11 mouse cellular contexts compared by ENCODE assay signal in genomic region chr17:8316251-8316650, GRCm38 (mm10). TPM values are rescaled to one million over a fixed set of nuclear protein-coding genes. Genes with fewer than 3 reads are reported as not detected.
DNase-seq lines count a peak whose midpoint lies in the region; ATAC-seq and TF ChIP-seq lines count a peak whose summit lies in the region.
"Had no signal": no experiment of that assay in that cellular context is flagged by ENCODE, and none has a peak within 500 bp of the region (broad histone marks: within the 10 kb centered on the region; RNA-seq: fewer than 3 reads in every experiment).

No protein-coding gene starts in this region.

- no peak overlapping the region for H3K9ac ChIP-seq in forebrain, postnatal 0 days
- H3K9ac ChIP-seq in forebrain, embryonic 13.5 days, result no peak overlapping the region
- no peak overlapping the region for H3K9ac ChIP-seq in midbrain, postnatal 0 days (replicated peaks; ENCODE audit: low read length, poor library complexity, severe bottlenecking)
- H3K9ac ChIP-seq in midbrain, embryonic 11.5 days (ENCODE audit: low read length), result no peak overlapping the region
- no peak overlapping the region for H3K9ac ChIP-seq in lung, embryonic 14.5 days
- H3K9ac ChIP-seq: embryonic facial prominence, embryonic 15.5 days had no signal

- H3K36me3 ChIP-seq in forebrain, postnatal 0 days (ENCODE audit: insufficient read depth), result peaks cover 6% of the 10 kb centered on the region
- peaks cover 8% of the 10 kb centered on the region; the same call in 1 of the 2 replicates for H3K36me3 ChIP-seq in forebrain, embryonic 13.5 days (ENCODE audit: poor library complexity, severe bottlenecking)
- H3K36me3 ChIP-seq in midbrain, postnatal 0 days (ENCODE audit: insufficient read depth, low read length), result peaks cover 8% of the 10 kb centered on the region
- no peaks in the 10 kb centered on the region for H3K36me3 ChIP-seq in midbrain, embryonic 11.5 days (ENCODE audit: control insufficient read depth, insufficient read depth, low read length)
- H3K36me3 ChIP-seq in lung, embryonic 14.5 days (ENCODE audit: insufficient read depth), result no peaks in the 10 kb centered on the region
- peaks cover 6% of the 10 kb centered on the region; the same call in 1 of the 2 replicates for H3K36me3 ChIP-seq in limb, embryonic 10.5 days

- TF ChIP-seq CTCF in forebrain, postnatal 0 days (IDR thresholded peaks at IDR 0.05; ENCODE audit: low read depth), result peak; percentile 71
- peak; percentile 72 for TF ChIP-seq CTCF in midbrain, postnatal 0 days (IDR thresholded peaks at IDR 0.05)
- TF ChIP-seq CTCF in lung, embryonic 14.5 days (IDR thresholded peaks at IDR 0.05; ENCODE audit: low read depth), result peak; percentile 50

- H3K4me1 ChIP-seq in forebrain, postnatal 0 days (ENCODE audit: insufficient read depth), result peaks cover 13% of the 10 kb centered on the region
- H3K4me1 ChIP-seq in forebrain, embryonic 13.5 days, result peaks cover 25% of the 10 kb centered on the region
- peaks cover 12% of the 10 kb centered on the region for H3K4me1 ChIP-seq in midbrain, postnatal 0 days (ENCODE audit: insufficient read depth, low read length)
- peaks cover 11% of the 10 kb centered on the region for H3K4me1 ChIP-seq in midbrain, embryonic 11.5 days (ENCODE audit: control insufficient read depth, insufficient read depth, low read length)
- no peaks in the 10 kb centered on the region for H3K4me1 ChIP-seq in lung, embryonic 14.5 days (ENCODE audit: insufficient read depth)
- peaks cover 14% of the 10 kb centered on the region for H3K4me1 ChIP-seq in limb, embryonic 10.5 days

- no peak overlapping the region for H3K4me2 ChIP-seq in forebrain, postnatal 0 days (ENCODE audit: low read depth)
- no peak overlapping the region for H3K4me2 ChIP-seq in forebrain, embryonic 13.5 days
- no peak overlapping the region for H3K4me2 ChIP-seq in midbrain, postnatal 0 days (ENCODE audit: low read depth, low read length, poor library complexity, severe bottlenecking)
- no peak overlapping the region for H3K4me2 ChIP-seq in midbrain, embryonic 11.5 days
- H3K4me2 ChIP-seq in lung, embryonic 14.5 days, result no peak overlapping the region
- H3K4me2 ChIP-seq: embryonic facial prominence, embryonic 15.5 days had no signal

- no peak overlapping the region for H3K4me3 ChIP-seq in forebrain, postnatal 0 days (ENCODE audit: low read depth, low read length)
- no peak overlapping the region for H3K4me3 ChIP-seq in forebrain, embryonic 13.5 days
- no peak overlapping the region for H3K4me3 ChIP-seq in midbrain, postnatal 0 days (ENCODE audit: low read depth, low read length)
- no peak overlapping the region for H3K4me3 ChIP-seq in midbrain, embryonic 11.5 days (ENCODE audit: low read depth, low read length)
- H3K4me3 ChIP-seq in lung, embryonic 14.5 days (ENCODE audit: low read depth, low read length), result no peak overlapping the region
- no peak overlapping the region for H3K4me3 ChIP-seq in limb, embryonic 10.5 days
- H3K4me3 ChIP-seq: embryonic facial prominence, embryonic 15.5 days had no signal

- 90% methylated on average over 1 of the region's 1 CpGs for WGBS in forebrain, postnatal 0 days
- WGBS in forebrain, embryonic 13.5 days, result 88% methylated on average over 1 of the region's 1 CpGs
- 88% methylated on average over 1 of the region's 1 CpGs for WGBS in midbrain, postnatal 0 days
- 90% methylated on average over 1 of the region's 1 CpGs for WGBS in midbrain, embryonic 11.5 days
- 50% methylated on average over 1 of the region's 1 CpGs for WGBS in lung, embryonic 14.5 days
- WGBS in limb, embryonic 10.5 days, result 90% methylated on average over 1 of the region's 1 CpGs

- peak; percentile 47; the same call in 1 of the 2 replicates for ATAC-seq in forebrain, postnatal 0 days
- ATAC-seq in forebrain, embryonic 13.5 days, result no peak
- no peak for ATAC-seq in midbrain, postnatal 0 days (ENCODE audit: low FRiP score)
- no peak for ATAC-seq in midbrain, embryonic 11.5 days (ENCODE audit: low FRiP score)
- ATAC-seq in lung, embryonic 14.5 days (ENCODE audit: insufficient read depth), result no peak
- ATAC-seq: Patski had no signal

- DNase-seq in forebrain, postnatal 0 days, result peak; percentile 35
- DNase-seq in midbrain, postnatal 0 days (ENCODE audit: low spot score), result peak; percentile 12
- DNase-seq in midbrain, embryonic 11.5 days (ENCODE audit: low spot score, missing footprints), result no peak
- DNase-seq in lung, embryonic 14.5 days, result peak; percentile 26
- peak; percentile 47 for DNase-seq in thymus, postnatal 4 days
- DNase-seq in c-Kit-positive CD71-positive TER-119-positive erythroid progenitor cells, embryonic 14.5 days (ENCODE audit: low spot score), result no peak
- no peak for DNase-seq in limb, embryonic 10.5 days (ENCODE audit: low spot score)

- H3K27ac ChIP-seq in forebrain, postnatal 0 days (ENCODE audit: low read depth, low read length), result no peak overlapping the region
- H3K27ac ChIP-seq in forebrain, embryonic 13.5 days, result no peak overlapping the region
- H3K27ac ChIP-seq in midbrain, postnatal 0 days (ENCODE audit: low read depth, low read length), result no peak overlapping the region
- no peak overlapping the region for H3K27ac ChIP-seq in midbrain, embryonic 11.5 days (ENCODE audit: low read depth, low read length)
- no peak overlapping the region for H3K27ac ChIP-seq in lung, embryonic 14.5 days (ENCODE audit: low read depth)
- H3K27ac ChIP-seq in limb, embryonic 10.5 days, result no peak overlapping the region
- H3K27ac ChIP-seq: embryonic facial prominence, embryonic 15.5 days had no signal

- no peaks in the 10 kb centered on the region for H3K27me3 ChIP-seq in forebrain, postnatal 0 days (ENCODE audit: insufficient read depth, low read length)
- H3K27me3 ChIP-seq in forebrain, embryonic 13.5 days, result no peaks in the 10 kb centered on the region
- no peaks in the 10 kb centered on the region for H3K27me3 ChIP-seq in midbrain, postnatal 0 days (ENCODE audit: insufficient read depth, low read length)
- H3K27me3 ChIP-seq in midbrain, embryonic 11.5 days (ENCODE audit: control insufficient read depth, insufficient read depth, low read length), result no peaks in the 10 kb centered on the region
- H3K27me3 ChIP-seq in lung, embryonic 14.5 days (ENCODE audit: insufficient read depth, low read length), result no peaks in the 10 kb centered on the region
- H3K27me3 ChIP-seq in limb, embryonic 10.5 days (ENCODE audit: low read depth, poor library complexity, severe bottlenecking), result no peaks in the 10 kb centered on the region
- H3K27me3 ChIP-seq: embryonic facial prominence, embryonic 15.5 days; Patski had no signal

- H3K9me3 ChIP-seq in forebrain, postnatal 0 days (ENCODE audit: low read length), result no peaks in the 10 kb centered on the region
- H3K9me3 ChIP-seq in forebrain, embryonic 13.5 days (replicated peaks), result no peaks in the 10 kb centered on the region
- H3K9me3 ChIP-seq in midbrain, postnatal 0 days (ENCODE audit: low read length), result no peaks in the 10 kb centered on the region
- no peaks in the 10 kb centered on the region for H3K9me3 ChIP-seq in midbrain, embryonic 11.5 days (ENCODE audit: control insufficient read depth, low read length)
- no peaks in the 10 kb centered on the region for H3K9me3 ChIP-seq in lung, embryonic 14.5 days (ENCODE audit: low read depth, low read length)
- no peaks in the 10 kb centered on the region for H3K9me3 ChIP-seq in limb, embryonic 10.5 days (replicated peaks)
- H3K9me3 ChIP-seq: embryonic facial prominence, embryonic 15.5 days had no signal

RNA-seq across cellular contexts. Expression of gene Sft2d1, which starts 5.3 kb away (rescaled TPM):
- 119 and 138 TPM in 2 replicates for total RNA-seq in forebrain, postnatal 0 days (2014; rRNA removed)
- polyA plus RNA-seq in forebrain, postnatal 0 days (2015; fragmentation: Nextera tagmentation; extraction: Ambion mirVana), result 196 and 226 TPM in 2 replicates
- polyA plus RNA-seq in forebrain, embryonic 13.5 days (2015; fragmentation: Nextera tagmentation; extraction: Ambion mirVana), result 113 and 114 TPM in 2 replicates
- total RNA-seq in midbrain, postnatal 0 days (2014; rRNA removed), result 113 and 130 TPM in 2 replicates
- 221 and 235 TPM in 2 replicates for polyA plus RNA-seq in midbrain, postnatal 0 days (2015; fragmentation: Nextera tagmentation; extraction: Ambion mirVana)
- 67.8 and 68.2 TPM in 2 replicates for polyA plus RNA-seq in midbrain, embryonic 11.5 days (2014; fragmentation: Nextera tagmentation; extraction: Ambion mirVana)
- polyA plus RNA-seq in lung, embryonic 14.5 days (2014; fragmentation: Nextera tagmentation; extraction: Ambion mirVana), result 61.0 and 67.4 TPM in 2 replicates
- 57.0 and 57.7 TPM in 2 replicates for polyA plus RNA-seq in limb, embryonic 10.5 days (2016; fragmentation: Nextera tagmentation; extraction: Ambion mirVana)

RNA-seq across cellular contexts. Expression of gene Prr18, which starts 21.0 kb away (rescaled TPM):
- 22.8 and 24.0 TPM in 2 replicates for total RNA-seq in forebrain, postnatal 0 days (2014; rRNA removed)
- 11.1 and 15.6 TPM in 2 replicates for polyA plus RNA-seq in forebrain, postnatal 0 days (2015; fragmentation: Nextera tagmentation; extraction: Ambion mirVana)
- polyA plus RNA-seq in forebrain, embryonic 13.5 days (2015; fragmentation: Nextera tagmentation; extraction: Ambion mirVana), result 5.1 TPM in 2 replicates
- 29.8 and 31.5 TPM in 2 replicates for total RNA-seq in midbrain, postnatal 0 days (2014; rRNA removed)
- 15.7 and 15.9 TPM in 2 replicates for polyA plus RNA-seq in midbrain, postnatal 0 days (2015; fragmentation: Nextera tagmentation; extraction: Ambion mirVana)
- polyA plus RNA-seq in midbrain, embryonic 11.5 days (2014; fragmentation: Nextera tagmentation; extraction: Ambion mirVana), result 0.90 and 1.3 TPM in 2 replicates
- 2.1 and 2.3 TPM in 2 replicates for polyA plus RNA-seq in lung, embryonic 14.5 days (2014; fragmentation: Nextera tagmentation; extraction: Ambion mirVana)
- 0.29 and 0.31 TPM in 2 replicates for polyA plus RNA-seq in limb, embryonic 10.5 days (2016; fragmentation: Nextera tagmentation; extraction: Ambion mirVana)
- total RNA-seq: monocyte, adult 5-6 weeks had no signal

RNA-seq across cellular contexts. Expression of gene Mpc1, which starts 33.5 kb away (rescaled TPM):
- total RNA-seq in forebrain, postnatal 0 days (2014; rRNA removed), result 306 and 379 TPM in 2 replicates
- polyA plus RNA-seq in forebrain, postnatal 0 days (2015; fragmentation: Nextera tagmentation; extraction: Ambion mirVana), result 559 and 716 TPM in 2 replicates
- polyA plus RNA-seq in forebrain, embryonic 13.5 days (2015; fragmentation: Nextera tagmentation; extraction: Ambion mirVana), result 219 and 228 TPM in 2 replicates
- total RNA-seq in midbrain, postnatal 0 days (2014; rRNA removed), result 306 and 314 TPM in 2 replicates
- polyA plus RNA-seq in midbrain, postnatal 0 days (2015; fragmentation: Nextera tagmentation; extraction: Ambion mirVana), result 494 and 535 TPM in 2 replicates
- 100 and 102 TPM in 2 replicates for polyA plus RNA-seq in midbrain, embryonic 11.5 days (2014; fragmentation: Nextera tagmentation; extraction: Ambion mirVana)
- polyA plus RNA-seq in lung, embryonic 14.5 days (2014; fragmentation: Nextera tagmentation; extraction: Ambion mirVana), result 154 and 160 TPM in 2 replicates
- polyA plus RNA-seq in limb, embryonic 10.5 days (2016; fragmentation: Nextera tagmentation; extraction: Ambion mirVana), result 81.4 and 84.6 TPM in 2 replicates

RNA-seq across cellular contexts. Expression of gene T2, which starts 39.5 kb away (rescaled TPM):
- 0.69 and 1.8 TPM in 2 replicates for total RNA-seq in forebrain, postnatal 0 days (2014; rRNA removed)
- polyA plus RNA-seq in forebrain, postnatal 0 days (2015; fragmentation: Nextera tagmentation; extraction: Ambion mirVana), result 0.51 and 0.60 TPM in 2 replicates
- polyA plus RNA-seq in forebrain, embryonic 13.5 days (2015; fragmentation: Nextera tagmentation; extraction: Ambion mirVana), result 0.41 and 0.53 TPM in 2 replicates
- 0.38 and 2.1 TPM in 2 replicates for total RNA-seq in midbrain, postnatal 0 days (2014; rRNA removed)
- polyA plus RNA-seq in midbrain, postnatal 0 days (2015; fragmentation: Nextera tagmentation; extraction: Ambion mirVana), result 0.81 and 0.90 TPM in 2 replicates
- 0.18 and 0.30 TPM in 2 replicates for polyA plus RNA-seq in midbrain, embryonic 11.5 days (2014; fragmentation: Nextera tagmentation; extraction: Ambion mirVana)
- 0.20 and 0.35 TPM in 2 replicates for polyA plus RNA-seq in lung, embryonic 14.5 days (2014; fragmentation: Nextera tagmentation; extraction: Ambion mirVana)
- polyA plus RNA-seq in limb, embryonic 10.5 days (2016; fragmentation: Nextera tagmentation; extraction: Ambion mirVana), result 0.75 and 1.1 TPM in 2 replicates
- total RNA-seq: monocyte, adult 5-6 weeks had no signal

Comparison
In these comparisons a context has a peak if more than half of its experiments do, and no peak if none do; other contexts are left out.
1. DNase-seq: peak in forebrain, postnatal 0 days (single experiment), midbrain, postnatal 0 days (single experiment), lung, embryonic 14.5 days (single experiment) and thymus, postnatal 4 days (single experiment); none in midbrain, embryonic 11.5 days (single experiment), c-Kit-positive CD71-positive TER-119-positive erythroid progenitor cells, embryonic 14.5 days (single experiment) and limb, embryonic 10.5 days (single experiment).
2. Peak in every context shown above with its lines, with median percentiles within 50 percentile points of each other: CTCF ChIP-seq.